Mouse (Mus musculus): ENCODE measurements at regions not wholly inside any gene's neighbourhood (a gene's known extent, or its start where the extent isn't known, plus 50 kb on each side); places are given as distances from the start of the nearest gene placed in this dataset.

- no peak for DNase-seq
Measured at GRCm38 (mm10) chr13:14789827-14790226, 159.9 kb downstream of the AW209491 start.

DNA sequence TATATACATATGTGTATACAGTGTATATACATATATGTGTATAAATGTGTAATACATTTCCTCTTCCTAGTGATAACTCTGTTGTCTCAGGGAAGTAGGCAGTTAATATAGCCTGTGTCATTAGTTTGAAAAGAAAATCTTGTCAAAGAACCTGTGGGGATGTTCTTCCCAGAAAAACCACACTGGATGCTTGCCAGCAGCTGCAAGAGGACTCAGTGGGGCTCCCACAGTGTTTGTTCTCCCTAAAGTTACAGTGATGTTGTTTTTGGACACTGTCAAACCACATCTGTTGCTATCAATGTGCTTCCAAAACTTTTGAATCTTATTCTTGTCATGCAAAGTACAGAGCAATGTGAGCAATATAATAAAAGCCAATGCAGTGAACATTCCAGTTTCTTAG is 170.3 kb downstream of the AW209491 start:
- DNase-seq: peak; percentile 38 to 39

GRCm38 (mm10) chr13:14801020-14801419 is 171.1 kb downstream of the AW209491 start:
- no peak for DNase-seq

GRCm38 (mm10) chr13:14802391-14802790 is 172.4 kb downstream of the AW209491 start:
- peak in 1 of 2 experiments; percentile 18 for DNase-seq

GRCm38 (mm10) chr13:14835362-14835761 is 205.4 kb downstream of the AW209491 start:
- no peak for DNase-seq

All from heart, adult 18-20 months (tissue).